Mouse (Mus musculus) liver, embryonic 15.5 days (tissue): Measurements from ENCODE around the gene Ilk. TPM values are rescaled to one million over a fixed set of nuclear protein-coding genes. Genes with fewer than 3 reads are reported as not detected.

ENCODE experiments used
- ATAC-seq: fragments of 200-750 bp; cut with Nextera tagmentation; 2 replicates; pipeline ENCODE4 v1.8.0; 2017; ENCODE audit warnings: moderate number of reproducible peaks, mild to moderate bottlenecking, moderate library complexity; ENCODE audit not compliant: insufficient read depth
- H3K27ac ChIP-seq: fragments of 300-500 bp; sonication (generic); replicated peaks from 2 replicates; pipeline ENCODE4 v1.5.1; 2015; ENCODE audit warnings: mild to moderate bottlenecking, inconsistent platforms
- H3K27me3 ChIP-seq: fragments of 300-500 bp; sonication (generic); 2 replicates; pipeline ENCODE4 v1.6.1; 2015; ENCODE audit warnings: mild to moderate bottlenecking, inconsistent platforms
- H3K36me3 ChIP-seq: fragments of 300-500 bp; sonication (generic); replicated peaks from 2 replicates; pipeline ENCODE4 v1.6.1; 2015; ENCODE audit warnings: moderate library complexity, mild to moderate bottlenecking, inconsistent platforms
- H3K4me1 ChIP-seq: fragments of 300-500 bp; sonication (generic); replicated peaks from 2 replicates; pipeline ENCODE4 v1.6.1; 2015; ENCODE audit warnings: inconsistent platforms
- H3K4me2 ChIP-seq: fragments of 300-500 bp; sonication (generic); 2 replicates; pipeline ENCODE4 v1.6.1; 2015; ENCODE audit warnings: moderate library complexity, mild to moderate bottlenecking, inconsistent platforms
- H3K4me3 ChIP-seq: fragments of 300-500 bp; sonication (generic); replicated peaks from 2 replicates; pipeline ENCODE4 v1.5.1; 2015; ENCODE audit warnings: mild to moderate bottlenecking, inconsistent platforms
- H3K9ac ChIP-seq: fragments of 300-500 bp; sonication (generic); 2 replicates; pipeline ENCODE4 v1.6.1; 2015; ENCODE audit warnings: moderate library complexity, mild to moderate bottlenecking, inconsistent platforms
- H3K9me3 ChIP-seq: fragments of 300-500 bp; sonication (generic); replicated peaks from 2 replicates; pipeline ENCODE4 v1.6.1; 2016; ENCODE audit warnings: inconsistent platforms
- whole genome bisulfite sequencing: fragments of 180-500 bp; shearing (Covaris S2); methylation state at CpG from one replicate; pipeline ENCODE4 v1.1.7; 2015; ENCODE audit warnings: mixed read lengths; ENCODE audit not compliant: insufficient replicate concordance; 5-methylcytosine and 5-hydroxymethylcytosine counted together
- polyA plus RNA-seq: library from polyadenylated mRNA; unstranded; fragments of >200 nt; fragmentation: Nextera tagmentation; extraction: Ambion mirVana; gene quantifications from 2 replicates; pipeline ENCODE4 v1.2.1, GENCODE M21; 2015

The Ilk gene
- polyA plus RNA-seq, 1 experiment from 2014 or later, result 120 TPM

DNA sequence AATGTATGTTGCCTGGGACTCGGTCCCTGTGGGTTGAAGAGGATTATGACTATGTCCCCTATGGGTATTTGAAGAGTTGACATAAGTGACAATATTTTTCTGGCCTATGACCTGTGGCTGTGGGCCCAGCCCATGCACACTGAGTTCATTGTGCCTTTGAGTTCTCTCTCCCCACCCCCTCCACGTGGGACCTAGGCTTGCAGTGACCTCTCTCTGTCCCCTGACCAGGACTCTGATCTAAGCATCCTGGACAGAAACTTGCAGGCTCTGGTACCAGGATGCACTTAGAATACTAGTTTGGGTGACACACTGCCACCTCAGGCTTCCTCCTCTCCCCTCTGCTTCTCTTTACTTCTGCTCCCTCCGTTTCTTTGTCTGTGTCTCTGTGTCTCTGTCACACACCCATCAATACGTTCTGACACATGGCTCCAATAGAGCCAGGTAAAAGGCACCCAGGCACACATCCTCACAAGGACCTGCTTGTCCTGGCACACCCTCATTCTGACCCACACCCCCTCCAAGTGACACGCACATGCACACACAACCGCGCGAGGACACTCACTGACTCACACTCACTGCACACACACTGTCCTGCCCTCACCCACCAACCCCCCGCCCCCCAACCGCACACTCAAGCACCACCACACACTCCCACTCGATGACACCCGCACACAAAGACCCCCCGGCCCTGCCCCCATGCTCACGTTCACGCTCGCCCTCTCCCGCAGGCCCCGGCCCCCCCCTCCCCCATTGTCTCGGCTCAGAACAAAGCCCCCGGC lies 50.3 kb downstream of the Ilk start:
- Histone ChIP-seq H3K9me3 (no peaks in the 10 kb centered on the region), H3K4me3 (peak overlapping the region; percentile 49), H3K27ac (no peak overlapping the region), H3K4me1 (no peaks in the 10 kb centered on the region; the same call in 1 of the 2 replicates), H3K36me3 (no peaks in the 10 kb centered on the region), H3K27me3 (peaks cover 85% of the 10 kb centered on the region), H3K4me2 (peak overlapping the region; percentile 60), H3K9ac (no peak overlapping the region)
- peak; percentile 33 for ATAC-seq
- WGBS, result 14% methylated on average over 20 of the region's 20 CpGs

GRCm38 (mm10) chr7:105787285-105788140 lies 51.1 kb downstream of the Ilk start, which contains the start of gene Dchs1:
TSS of gene Dchs1 (minus strand) at chr7:105787654.
- peak; percentile 43; the same call in 1 of the 2 replicates for ATAC-seq
- Histone ChIP-seq H3K27me3 (peaks cover 85% of the 10 kb centered on the region), H3K9me3 (no peaks in the 10 kb centered on the region), H3K36me3 (no peaks in the 10 kb centered on the region), H3K4me1 (no peaks in the 10 kb centered on the region; the same call in 1 of the 2 replicates), H3K4me2 (peak within 1 kb of the TSS; percentile 60), H3K4me3 (peak within 1 kb of the TSS; percentile 49), H3K9ac (no peak within 1 kb of the TSS), H3K27ac (no peak within 1 kb of the TSS)
- WGBS, result 2% methylated on average over 76 of the region's 97 CpGs

- Histone ChIP-seq H3K4me3 (no peak overlapping the region), H3K27me3 (peaks cover 55% of the 10 kb centered on the region), H3K4me1 (no peaks in the 10 kb centered on the region; the same call in 1 of the 2 replicates), H3K9ac (no peak overlapping the region), H3K4me2 (no peak overlapping the region), H3K27ac (no peak overlapping the region), H3K36me3 (no peaks in the 10 kb centered on the region), H3K9me3 (no peaks in the 10 kb centered on the region)
- WGBS, result 64% methylated on average over 1 of the region's 1 CpGs
- ATAC-seq, result no peak
Observed at GRCm38 (mm10) chr7:105791147-105791546, 54.8 kb downstream of the Ilk start.

Other genes starting within 250 kb of the Ilk start
- 21.9 and 22.0 TPM in 2 replicates for gene Smpd1, start 182.2 kb upstream of the Ilk start, polyA plus RNA-seq
- gene Apbb1, start 154.9 kb upstream of the Ilk start, polyA plus RNA-seq, result 2.3 and 2.4 TPM in 2 replicates
- gene Hpx, start 136.5 kb upstream of the Ilk start, polyA plus RNA-seq, result 343 and 400 TPM in 2 replicates
- gene Trim3, start 103.0 kb upstream of the Ilk start, polyA plus RNA-seq, result 3.5 and 4.9 TPM in 2 replicates
- 94.4 and 98.5 TPM in 2 replicates for gene Timm10b, start 96.5 kb upstream of the Ilk start, polyA plus RNA-seq
- gene Arfip2, start 96.2 kb upstream of the Ilk start, polyA plus RNA-seq, result 10.9 and 13.8 TPM in 2 replicates
- gene Gm45799, start 96.0 kb upstream of the Ilk start, polyA plus RNA-seq, result 14.4 and 24.6 TPM in 2 replicates
- 0.10 and 0.32 TPM in 2 replicates for gene Dnhd1, start 85.8 kb upstream of the Ilk start, polyA plus RNA-seq
- gene Rrp8, start 793 bp downstream of the Ilk start, polyA plus RNA-seq, result 10.7 and 12.6 TPM in 2 replicates
- 110 and 117 TPM in 2 replicates for gene Taf10, start 7.8 kb downstream of the Ilk start, polyA plus RNA-seq
- gene Tpp1, start 15.6 kb downstream of the Ilk start, polyA plus RNA-seq, result 59.4 and 62.5 TPM in 2 replicates
- gene Dchs1, start 51.1 kb downstream of the Ilk start, polyA plus RNA-seq, result 0.76 and 0.82 TPM in 2 replicates
- gene Mrpl17, start 74.5 kb downstream of the Ilk start, polyA plus RNA-seq, result 213 and 216 TPM in 2 replicates
- gene Gm4070, start 217.4 kb downstream of the Ilk start, polyA plus RNA-seq, result 0.64 and 1.0 TPM in 2 replicates